Mouse (Mus musculus) right cerebral cortex, postnatal 14 days (tissue): ENCODE results near the gene Slc35e2.
"Not testable (repeated sequence)": the region's sequence is repeated elsewhere in the genome, so short reads cannot be mapped to it uniquely, and the experiment has no call there.

Experiments used
- DNase-seq: peaks from one replicate; pipeline ENCODE4 v3.0.0; 2022

The Slc35e2 gene

GRCm38 (mm10) chr4:155601091-155601996 is at the start of gene Slc35e2:
Gene Slc35e2 (plus strand): TSS chr4:155601416.
- DNase-seq: peak; percentile 94

DNA sequence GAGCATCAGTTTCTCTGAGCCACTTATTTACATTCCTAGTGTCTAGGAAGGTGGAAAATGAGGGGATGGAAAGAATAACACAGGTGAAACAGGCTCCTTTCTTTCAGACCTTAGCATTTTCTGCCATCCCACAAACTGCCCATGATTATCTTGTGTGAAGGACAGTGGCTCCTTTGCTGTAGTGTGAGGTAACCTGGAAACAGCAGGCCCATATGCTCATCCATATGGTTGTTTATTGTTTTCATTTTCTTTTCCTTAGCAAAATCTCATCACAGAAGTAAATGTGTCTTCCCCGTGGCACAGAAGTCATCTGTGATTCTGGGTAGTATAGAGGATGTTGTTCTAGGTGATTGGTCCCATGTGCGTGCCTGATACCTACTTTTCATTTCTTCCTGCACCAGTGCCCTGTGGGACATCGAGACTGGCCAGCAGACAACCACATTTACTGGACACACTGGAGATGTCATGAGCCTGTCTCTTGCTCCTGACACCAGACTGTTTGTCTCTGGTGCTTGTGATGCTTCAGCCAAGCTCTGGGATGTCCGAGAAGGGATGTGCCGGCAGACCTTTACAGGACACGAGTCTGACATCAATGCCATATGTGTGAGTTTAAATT is 48.2 kb upstream of the Slc35e2 start:
- no peak for DNase-seq

- no peak for DNase-seq
Observed at GRCm38 (mm10) chr4:155554880-155555279, 46.3 kb upstream of the Slc35e2 start.

GRCm38 (mm10) chr4:155555464-155555863 is 45.8 kb upstream of the Slc35e2 start:
- DNase-seq: no peak

DNA sequence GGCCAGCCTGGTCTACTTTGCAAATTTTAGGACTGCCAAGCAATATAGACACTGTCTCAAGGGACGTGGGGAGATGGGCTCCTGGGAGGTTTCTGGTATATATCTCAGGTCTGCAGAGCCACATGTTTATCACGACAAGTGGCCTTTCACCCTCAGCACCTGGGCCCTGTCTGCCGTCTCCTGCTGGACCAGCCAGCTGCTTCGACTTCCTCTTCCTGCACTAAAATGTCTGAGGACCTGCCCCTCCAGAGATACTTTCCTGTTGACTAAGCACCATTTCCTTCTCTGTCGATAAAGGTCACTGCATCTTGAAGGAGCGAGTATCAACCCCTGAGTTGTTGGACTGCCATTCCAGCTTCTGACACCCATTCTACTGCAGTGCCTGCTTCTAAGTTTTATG is 41.8 kb upstream of the Slc35e2 start:
- no peak for DNase-seq

DNA sequence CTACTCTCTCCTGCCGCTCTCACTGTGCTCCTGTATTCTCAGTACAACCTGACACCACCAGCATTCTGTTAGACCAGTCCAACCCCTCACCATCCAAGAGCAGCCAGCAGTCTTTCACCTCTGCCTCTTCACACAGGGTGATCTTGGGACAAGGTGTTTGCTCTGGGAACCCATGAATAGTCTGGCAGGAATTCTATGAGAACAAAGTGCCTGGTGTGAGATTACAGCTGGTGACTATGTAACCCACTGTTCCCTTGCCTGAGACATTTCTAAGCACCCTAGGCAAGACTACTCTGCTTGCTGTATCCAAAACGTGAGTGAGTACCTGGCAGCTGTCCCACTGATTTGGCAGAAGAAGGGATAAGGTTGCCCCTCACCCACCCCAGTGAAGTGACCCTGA is 40.3 kb upstream of the Slc35e2 start:
- DNase-seq: no peak

DNA sequence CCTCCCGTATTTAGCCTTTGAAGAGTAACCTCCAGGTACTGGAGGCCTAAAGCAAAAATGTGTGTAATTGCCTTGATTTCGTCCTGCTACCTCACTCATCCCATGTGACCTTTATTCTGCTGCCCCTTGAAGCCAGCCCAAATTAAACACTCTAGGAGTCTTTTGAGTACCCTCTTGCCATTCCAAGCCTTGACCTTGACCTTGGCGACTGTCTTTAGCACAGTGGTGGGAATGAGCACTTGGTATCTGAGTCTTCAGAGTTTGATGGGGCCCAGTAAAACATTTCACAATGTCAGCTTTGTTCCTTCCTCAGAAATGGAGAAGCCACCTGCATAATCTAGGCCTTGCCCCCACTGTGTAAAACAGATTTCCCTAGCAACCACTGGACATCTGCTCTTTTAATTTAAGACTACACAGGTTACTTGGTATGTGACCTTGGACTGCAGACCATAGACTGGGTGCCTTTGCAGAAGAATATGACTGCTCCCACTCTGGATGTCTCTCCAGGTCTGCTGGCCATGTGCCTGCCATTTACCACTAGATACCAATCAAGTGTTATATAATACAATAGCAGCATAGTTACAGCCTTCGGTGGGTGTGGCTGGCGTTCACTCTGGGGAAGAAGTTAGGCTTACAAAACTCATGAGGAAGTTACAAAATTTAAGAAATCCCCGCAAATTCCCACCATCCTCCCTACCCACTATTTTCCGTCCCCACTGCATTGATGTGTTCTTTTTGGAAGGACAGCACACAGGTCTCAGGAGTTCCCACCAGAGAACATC is 39.4 kb upstream of the Slc35e2 start, which contains the start of gene Nadk:
Nadk (plus strand) TSS at position 718 of the 782 bp plus-strand sequence.
- DNase-seq: no peak

- peak; percentile 62 for DNase-seq
Observed at GRCm38 (mm10) chr4:155562725-155563399, 38.4 kb upstream of the Slc35e2 start.

DNA sequence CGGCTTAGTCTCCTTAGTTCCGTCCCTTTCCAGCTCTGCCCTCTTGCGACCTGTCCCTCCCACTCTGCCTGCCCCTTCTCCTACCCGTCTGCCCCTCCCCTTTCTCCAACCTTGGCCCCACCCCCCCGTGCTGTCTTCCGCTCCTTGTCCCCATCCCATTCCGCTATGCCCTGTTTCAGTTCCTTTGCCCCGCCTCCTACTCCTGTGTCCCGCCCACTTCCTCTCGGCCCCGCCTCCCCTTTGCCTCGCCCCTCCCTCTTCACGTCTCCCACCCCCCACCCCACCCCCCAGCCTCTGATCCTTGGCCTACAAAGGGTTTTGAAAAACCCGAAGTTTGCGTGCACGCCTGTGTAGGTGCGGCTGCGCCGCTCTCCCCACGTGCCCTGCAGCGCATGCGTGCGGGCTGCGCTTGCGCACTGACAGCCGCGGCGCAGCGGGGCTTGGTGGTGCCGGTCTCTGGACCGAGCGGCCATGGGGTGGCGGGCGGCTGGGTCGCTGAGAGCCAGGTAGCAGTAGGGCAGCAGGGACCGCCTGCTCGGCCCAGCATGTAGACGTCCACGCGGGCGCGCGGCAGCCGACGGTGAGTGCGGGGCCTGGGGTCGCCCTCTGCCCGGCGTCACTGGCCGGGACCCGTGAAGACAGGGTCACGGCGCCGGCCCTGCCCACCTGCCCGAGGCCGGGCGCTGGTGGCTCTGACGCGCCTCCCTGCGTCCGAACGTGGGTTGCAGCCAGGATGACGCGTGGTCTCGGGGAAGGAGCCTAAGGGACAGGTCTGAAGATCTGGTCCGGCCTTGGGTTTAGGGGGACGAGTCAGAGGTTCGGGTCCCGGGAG is 37.6 kb upstream of the Slc35e2 start:
- peak; percentile 90 for DNase-seq

DNA sequence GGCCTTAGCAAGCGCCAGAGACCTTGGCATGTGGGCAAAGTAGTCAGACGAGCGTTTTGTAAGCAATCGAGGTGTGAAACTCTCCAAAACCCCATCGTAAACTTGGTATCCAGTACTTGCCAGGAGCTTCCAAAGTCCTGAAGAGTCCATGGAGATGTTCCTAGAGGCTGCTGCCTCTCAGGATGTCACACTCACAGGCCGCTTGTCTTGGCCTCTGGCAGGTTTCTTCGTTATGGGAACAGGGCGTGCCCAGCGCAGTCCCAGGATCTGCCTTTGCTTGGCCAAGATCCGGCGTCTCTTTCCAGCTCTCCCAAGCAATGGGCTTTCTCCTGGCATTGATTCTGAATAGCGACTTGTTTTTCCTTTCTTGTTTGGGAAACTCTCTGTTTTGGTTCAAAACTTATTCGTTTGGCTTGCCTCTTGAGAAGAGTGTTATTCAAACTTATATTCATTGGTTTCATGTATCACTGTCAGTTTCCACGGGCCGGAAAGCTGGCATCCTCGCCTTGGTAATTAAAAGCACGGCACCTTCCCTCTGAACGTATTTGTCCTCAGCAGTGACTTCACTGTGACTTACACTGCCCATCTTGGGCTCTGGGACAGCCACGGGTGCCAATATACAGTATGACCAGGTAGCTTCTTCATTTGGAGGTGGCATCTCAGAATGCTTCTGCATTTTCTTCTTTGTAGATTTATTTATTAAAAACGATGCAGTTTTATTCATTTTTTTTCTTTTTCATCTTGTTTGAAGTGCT is 36.7 kb upstream of the Slc35e2 start:
- DNase-seq: no peak

GRCm38 (mm10) chr4:155566555-155566954 is 34.7 kb upstream of the Slc35e2 start:
- DNase-seq: no peak

DNA sequence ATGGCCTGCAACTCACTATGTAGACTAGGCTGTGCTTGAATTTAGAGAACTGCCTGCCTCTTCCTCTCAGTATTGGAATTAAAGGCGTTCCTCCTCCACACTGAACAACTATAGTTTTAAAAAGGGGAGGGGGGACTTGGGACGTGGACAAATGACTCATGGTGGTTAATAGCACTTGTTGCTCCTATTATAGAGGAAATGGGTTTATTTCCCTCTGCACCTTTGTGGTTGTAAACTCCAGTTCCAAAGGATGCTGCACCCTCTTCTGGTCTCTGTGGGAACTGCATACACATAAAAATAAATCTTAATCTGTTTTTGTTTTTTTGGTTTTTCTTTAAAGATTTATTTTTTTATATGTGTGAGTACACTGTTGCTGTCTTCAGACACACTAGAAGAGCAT is 33.0 kb upstream of the Slc35e2 start:
- no peak for DNase-seq

GRCm38 (mm10) chr4:155568632-155569370 is 32.4 kb upstream of the Slc35e2 start:
- DNase-seq: no peak

- no peak for DNase-seq
Observed at GRCm38 (mm10) chr4:155569818-155570217, 31.4 kb upstream of the Slc35e2 start.

DNA sequence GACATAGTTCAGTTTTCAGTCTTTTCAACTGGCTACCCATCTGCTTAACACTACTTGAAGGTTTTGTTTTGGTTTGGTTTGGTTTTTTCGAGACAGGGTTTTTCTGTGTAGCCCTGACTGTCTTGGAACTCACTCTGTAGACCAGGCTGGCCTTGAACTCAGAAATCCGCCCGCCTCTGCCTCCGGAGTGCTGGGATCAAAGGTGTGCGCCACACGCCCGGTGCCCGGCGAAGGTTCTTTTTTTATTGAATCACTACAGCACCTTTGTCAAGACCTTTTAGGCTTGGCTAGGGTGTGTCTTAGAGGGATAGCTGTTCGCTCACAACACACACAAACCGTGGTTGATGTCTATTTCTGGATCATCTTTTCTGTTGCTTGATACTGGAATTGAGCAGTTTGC is 30.9 kb upstream of the Slc35e2 start:
- not testable (repeated sequence) for DNase-seq

DNA sequence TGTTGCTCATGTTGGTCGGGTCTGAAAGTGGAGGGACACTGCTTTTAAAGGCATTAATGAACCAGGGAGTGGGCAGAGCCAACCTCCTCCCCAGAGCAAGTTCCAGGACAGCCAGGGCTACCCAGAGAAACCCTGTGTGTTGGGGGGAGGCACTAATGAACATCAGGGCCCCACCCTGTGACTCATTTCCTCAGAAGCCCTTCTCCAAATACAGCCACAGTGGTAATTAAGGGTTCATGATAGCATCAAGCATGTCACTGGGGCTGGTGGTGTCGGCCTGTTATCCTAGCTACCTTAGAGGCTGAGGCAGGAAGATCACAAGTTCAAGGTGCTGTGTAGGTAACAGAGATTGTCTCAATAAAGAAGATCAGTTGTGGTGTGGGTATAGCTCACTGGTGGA is 29.8 kb upstream of the Slc35e2 start:
- DNase-seq: no peak

- DNase-seq: no peak
Observed at GRCm38 (mm10) chr4:155573155-155573554, 28.1 kb upstream of the Slc35e2 start.

GRCm38 (mm10) chr4:155573876-155574275 is 27.3 kb upstream of the Slc35e2 start:
- no peak for DNase-seq

DNA sequence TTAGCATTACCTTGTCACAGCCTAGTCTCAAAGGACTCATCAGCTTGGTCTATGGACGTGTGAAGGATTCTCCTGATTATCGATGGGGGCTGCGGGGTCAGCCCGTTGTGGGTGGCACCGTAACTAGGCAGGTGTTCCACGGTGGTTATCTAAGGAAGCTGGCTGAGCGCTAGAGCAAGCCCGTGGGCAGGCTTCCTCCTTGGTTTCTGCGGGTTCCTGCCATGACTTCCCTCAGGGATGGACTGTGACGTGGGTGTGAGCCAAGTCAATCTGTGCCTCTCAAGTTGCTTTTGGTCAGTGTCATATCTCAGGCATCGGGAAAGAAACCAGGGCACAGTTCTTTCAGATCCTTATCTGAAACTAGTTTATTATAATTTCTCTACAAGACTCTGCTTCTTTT is 26.3 kb upstream of the Slc35e2 start:
- no peak for DNase-seq

DNA sequence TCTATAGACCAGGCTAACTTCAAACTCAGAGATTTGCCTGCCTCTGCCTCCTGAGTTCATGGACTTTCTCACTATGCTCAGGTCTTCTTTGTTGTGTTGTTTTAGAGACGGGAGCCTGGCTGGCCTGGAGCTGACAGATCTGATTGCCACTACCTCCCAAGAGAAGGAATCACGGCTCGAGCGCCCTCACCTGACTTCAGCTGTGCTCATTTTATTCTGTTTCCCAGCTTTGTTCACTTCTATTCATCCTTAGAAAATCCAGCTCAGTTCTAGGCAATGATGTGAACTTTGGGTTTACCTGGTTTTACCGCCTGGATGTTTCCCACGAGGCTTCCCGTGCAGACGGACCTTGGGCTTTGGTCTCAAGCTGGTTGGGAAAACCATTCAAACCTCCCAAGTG is 25.7 kb upstream of the Slc35e2 start:
- DNase-seq: no peak
